Mouse (Mus musculus) adrenal gland (tissue): ENCODE data around the gene Kdelc1.

Experiments used
- intact Hi-C: fragments of 180-260 bp; cut with DNase I; formaldehyde crosslinking; loops from one replicate; pipeline ENCODE4 v1.15.1; 2025
- long read RNA-seq, 2 experiments: library from polyadenylated mRNA; unstranded; transcript quantifications; one replicate each; pipeline ENCODE4 v2.0.0; 2020; ENCODE audit warnings: borderline replicate concordance in 1 of 2; ENCODE audit not compliant: insufficient replicate concordance in 1 of 2

Kdelc1 gene
- long read RNA-seq, experiment 1, transcript Kdelc1-202 (10 exons, 2,359 nt), result major isoform, 9 of 17 reads
- long read RNA-seq, experiment 1, partial matches to known transcripts, result 0 of 17 reads
- long read RNA-seq, experiment 1, other reads (novel, unspliced or antisense), result 3 of 17 reads
- long read RNA-seq, experiment 2, transcript Kdelc1-202 (10 exons, 2,359 nt), result major isoform, 10 of 16 reads
- long read RNA-seq, experiment 2, partial matches to known transcripts, result 1 of 16 reads
- long read RNA-seq, experiment 2, other reads (novel, unspliced or antisense), result 3 of 16 reads

DNA sequence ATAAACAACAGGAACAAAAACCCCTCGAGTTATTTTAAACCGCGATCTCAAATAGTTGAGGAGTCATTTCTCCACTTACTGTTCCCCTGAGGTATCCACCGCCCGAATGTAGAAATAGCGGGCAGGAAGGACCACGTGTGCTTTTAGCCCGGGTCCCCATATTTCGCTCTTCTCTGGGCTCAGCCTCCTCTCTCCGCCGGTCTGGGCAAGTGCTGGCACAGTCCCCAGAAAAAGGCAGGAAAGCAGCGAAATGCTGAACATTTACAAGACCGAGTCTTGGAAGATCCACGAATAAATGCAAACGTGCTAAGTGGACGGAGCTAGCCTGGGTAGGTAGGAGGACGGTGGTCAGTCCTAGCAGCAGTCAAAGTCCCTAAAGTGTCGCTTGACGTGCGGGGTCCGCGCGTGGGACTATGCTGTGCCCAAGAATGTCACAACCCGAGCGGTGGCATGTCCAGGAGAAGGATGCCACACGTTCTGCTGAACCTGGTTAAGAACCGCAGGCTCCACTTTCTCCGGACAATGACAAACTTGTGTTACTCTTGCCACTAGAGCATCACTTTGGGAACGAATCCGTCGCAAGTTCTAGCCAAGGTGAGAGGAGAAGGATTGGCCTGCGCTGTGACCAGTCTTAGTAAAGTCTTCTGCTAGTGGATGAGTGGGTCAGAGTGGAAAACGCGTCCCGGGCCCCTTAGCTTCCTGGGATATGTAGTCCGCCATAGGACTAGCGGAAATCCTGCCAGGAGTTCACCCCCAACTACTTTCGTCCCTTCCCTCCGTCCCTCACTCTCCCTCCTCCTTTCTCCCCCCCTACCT lies at the start of gene Kdelc1, which contains the start of gene Bivm:
TSS of gene Kdelc1 (minus strand) at position 570 of the 816 bp plus-strand sequence.
TSS of gene Bivm (plus strand) at position 719 of the 816 bp plus-strand sequence.
- intact Hi-C loops, result no loop called here

DNA sequence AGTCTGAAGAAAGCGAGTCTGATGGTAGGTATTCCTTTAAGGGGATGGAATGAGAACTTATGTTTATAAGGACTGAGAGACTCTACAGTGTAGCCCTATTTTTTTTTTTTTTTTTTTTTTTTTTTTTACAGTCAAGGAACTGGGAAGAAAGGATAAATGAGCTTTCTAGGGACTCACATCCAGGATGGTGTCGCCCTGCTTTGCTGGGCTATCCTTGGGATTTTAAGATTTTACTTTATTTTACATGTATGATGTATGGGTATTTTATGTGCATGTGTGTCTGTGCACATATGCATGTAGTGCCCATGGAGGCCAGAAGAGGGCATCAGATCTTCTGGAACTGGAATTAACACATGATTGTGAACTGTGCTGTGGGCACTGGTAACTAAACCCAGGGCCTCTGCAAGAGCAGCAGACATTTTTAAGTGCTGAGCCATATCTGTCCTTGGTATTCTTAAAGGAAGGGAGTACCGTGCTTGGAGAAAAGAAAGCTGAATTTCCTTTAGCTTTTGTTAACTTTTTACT lies 49.3 kb upstream of the Kdelc1 start:
- intact Hi-C loops, result no loop called here

DNA sequence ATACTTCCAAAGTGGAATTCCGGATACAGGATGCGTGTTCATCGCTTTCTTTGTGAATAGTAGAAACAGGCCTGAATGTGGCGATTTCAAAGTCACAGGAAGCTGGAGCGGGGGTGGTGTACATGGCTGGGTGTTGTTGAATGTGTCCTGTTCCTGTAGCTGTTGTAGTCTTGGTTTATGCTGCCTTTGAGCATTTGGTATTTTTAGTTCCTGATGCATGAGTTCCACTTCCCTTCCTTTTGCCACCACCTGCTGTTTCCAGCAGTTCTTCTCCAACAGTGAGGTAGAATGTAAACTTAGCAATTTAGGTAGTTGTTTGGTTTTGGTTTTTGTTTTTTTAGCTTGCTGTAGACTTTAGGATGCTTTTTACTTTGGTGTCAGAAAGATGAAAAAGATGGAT lies 43.8 kb upstream of the Kdelc1 start:
- intact Hi-C loops, result no loop called here

DNA sequence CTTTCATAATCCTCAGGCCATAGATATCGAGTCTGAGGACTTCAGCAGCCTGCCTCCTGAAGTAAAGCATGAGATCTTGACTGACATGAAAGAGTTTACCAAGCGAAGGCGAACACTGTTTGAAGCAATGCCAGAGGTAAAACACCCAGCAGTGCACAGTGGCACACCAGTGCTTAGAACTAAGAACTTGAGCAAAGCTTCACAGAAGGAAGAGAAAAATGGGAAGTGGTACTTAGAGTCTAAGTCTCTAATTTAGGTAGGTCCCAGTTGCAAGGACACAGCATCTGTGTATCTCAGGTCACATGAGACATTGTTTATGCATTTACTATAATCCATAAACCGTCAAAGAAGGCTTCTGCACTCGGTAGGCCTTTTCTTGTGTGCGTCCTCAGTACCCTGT lies 43.2 kb upstream of the Kdelc1 start:
- intact Hi-C loops, result no loop called here

DNA sequence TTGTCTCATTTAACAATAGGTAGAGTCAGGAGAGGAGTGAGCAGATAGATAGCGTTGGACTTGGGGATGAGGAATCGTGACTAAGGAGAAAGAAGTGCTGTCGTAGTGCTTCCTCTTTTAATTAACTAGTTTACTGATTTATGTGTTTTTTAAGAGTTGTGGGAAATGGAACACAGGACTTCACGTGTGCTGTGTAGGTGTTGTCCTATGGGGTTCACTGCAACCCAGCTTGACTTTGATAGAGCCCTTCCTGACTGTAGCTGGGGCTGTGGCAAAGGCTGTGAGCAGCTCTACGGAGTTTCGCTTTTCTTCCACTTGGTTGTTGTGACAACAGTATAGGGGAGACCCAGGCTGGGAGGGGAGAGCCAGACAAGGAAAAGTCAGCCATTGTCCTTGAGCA lies 39.7 kb upstream of the Kdelc1 start:
- intact Hi-C loops, result no loop called here

DNA sequence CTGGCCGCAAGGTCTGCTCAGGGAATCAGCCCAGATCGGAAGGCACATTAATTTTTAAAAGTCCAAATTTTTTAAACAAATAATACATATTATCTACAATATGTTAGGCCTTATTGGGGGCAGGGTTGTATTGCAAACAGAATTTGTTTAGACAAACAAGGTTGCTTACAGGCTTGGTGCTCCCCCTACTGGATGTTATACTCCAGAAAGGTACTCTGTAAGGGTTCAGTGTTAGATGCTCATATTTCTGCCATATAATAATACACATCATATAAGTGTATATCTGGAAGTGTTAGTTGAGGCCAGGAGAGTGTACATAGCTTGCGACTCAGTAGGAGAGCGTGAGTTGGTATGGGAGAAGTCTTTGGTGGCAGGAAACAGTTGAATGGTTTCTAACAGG lies 36.7 kb upstream of the Kdelc1 start:
- intact Hi-C loops, result no loop called here

DNA sequence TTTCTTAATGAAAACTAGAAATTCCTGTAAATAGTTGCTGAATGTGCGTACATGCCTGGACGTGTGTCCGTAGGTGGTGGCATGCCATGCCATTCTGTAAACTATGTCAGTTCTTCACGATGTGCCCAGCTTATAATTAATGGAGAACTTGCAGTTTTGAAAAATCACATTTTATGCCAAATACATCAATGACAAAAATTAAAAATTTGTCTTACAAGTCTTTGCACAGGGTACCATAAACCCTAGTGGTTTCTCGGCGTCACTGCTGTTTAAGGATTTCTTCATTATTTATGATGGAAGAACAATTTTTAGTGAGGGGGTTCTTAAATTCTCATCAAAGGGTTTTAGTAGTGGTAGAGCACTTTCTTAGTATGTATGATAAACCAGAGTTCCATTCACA lies 30.1 kb upstream of the Kdelc1 start:
- intact Hi-C loops, result no loop called here

DNA sequence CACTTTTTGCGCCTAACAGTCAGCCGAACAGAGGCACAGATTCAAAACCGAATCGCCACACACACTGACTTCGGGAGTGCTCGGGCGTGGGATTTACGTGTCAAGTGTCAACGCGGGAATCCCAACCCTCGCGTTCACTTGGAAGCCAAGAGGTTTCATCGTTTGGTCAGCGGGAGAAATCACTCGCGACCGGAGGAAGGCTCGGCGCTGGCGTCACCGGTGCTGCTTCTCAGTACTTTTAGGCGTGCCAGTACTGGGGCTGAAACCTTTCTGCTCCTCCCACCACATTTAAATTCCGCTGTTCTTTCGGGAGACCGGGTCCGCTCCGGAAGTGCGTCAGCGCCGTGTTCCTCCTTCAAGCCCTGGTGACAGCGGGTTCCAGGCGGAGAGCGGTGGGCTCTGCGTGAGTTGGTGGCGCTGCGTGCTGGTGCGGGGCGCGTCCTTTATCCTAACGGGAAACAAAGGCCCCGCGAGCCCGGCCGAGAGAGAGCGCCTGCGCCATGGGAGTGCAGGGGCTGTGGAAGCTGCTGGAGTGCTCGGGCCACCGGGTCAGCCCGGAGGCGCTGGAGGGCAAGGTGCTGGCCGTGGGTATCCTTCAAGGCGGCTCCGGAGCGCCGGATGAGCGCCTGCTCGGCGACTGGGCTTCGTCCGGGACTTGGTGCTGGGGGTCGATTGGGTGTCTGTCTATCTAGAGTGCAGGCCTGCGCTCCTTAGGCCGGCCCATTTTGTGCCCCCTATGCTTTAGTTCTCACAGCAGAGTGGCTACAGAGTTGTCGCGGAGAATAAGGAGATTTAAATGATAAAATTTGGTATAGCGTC lies 29.2 kb upstream of the Kdelc1 start, which contains the start of gene Ercc5:
TSS of gene Ercc5 (plus strand) at position 182 of the 819 bp plus-strand sequence.
- intact Hi-C loops, result no loop called here

DNA sequence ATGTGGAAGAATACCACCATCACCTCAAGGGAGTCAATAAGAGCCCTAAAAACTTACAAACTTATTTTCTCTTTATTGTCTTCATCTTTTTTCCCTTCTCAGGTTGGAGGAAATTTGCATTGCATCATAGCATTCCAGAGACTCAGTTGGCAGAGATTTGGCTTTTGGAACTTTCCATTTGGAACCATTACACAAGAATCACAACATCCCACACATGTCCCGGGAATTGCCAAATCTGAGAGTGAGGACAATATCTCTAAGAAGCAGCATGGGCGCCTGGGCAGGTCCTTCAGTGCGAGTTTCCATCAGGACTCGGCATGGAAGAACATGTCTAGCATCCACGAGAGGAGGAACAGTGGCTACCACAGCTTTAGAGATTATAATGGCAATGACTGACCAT lies 24.1 kb upstream of the Kdelc1 start:
- intact Hi-C loops, result no loop called here

DNA sequence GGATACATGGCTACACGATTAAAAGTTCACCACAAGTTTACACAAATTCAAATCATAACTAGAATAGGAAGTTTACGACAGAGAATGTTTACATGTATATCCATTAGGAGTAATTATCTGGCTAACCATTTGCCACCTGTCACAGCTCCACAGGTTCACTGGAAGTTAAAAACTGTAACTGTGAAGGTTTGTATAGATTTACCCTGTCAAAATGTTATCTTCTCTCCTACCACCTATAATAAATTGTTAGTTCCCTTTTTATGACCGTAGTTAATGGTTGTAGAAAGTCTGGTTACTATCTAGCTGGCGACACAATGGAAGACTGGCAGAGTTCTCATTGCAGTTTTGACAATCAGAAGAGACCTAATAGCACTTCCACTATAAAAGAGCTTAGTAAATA lies 21.6 kb upstream of the Kdelc1 start:
- intact Hi-C loops, result no loop called here

DNA sequence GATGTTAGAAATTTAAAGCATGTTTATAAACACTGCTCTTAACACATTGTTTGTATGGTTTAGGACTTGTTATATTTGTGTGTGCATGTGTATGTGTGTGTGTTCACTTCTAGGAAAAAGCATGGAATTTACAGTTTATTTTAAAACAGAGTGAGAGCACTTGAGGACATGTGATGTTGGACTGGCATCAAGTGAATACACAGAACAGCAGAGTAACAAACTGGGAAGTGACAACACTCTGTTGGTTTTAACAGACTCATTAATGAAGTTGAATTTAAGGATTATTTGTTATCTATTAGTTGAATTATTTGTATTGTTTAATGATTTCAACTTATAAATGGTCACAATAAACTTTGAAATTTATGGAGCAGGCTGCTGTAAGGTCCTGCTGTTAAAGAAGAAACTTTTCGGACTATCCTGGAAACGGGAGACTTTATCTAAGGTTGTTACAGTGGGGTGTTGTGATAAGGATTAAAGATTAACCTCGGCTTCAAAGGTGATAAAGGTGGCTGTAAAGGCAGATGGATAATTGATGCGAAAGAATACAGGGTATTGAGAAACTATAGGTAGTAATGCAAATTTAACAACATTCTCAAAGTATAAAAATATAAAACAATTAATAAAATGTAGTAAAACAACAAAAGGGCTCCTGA lies 11.4 kb upstream of the Kdelc1 start:
- intact Hi-C loops, result no loop called here

DNA sequence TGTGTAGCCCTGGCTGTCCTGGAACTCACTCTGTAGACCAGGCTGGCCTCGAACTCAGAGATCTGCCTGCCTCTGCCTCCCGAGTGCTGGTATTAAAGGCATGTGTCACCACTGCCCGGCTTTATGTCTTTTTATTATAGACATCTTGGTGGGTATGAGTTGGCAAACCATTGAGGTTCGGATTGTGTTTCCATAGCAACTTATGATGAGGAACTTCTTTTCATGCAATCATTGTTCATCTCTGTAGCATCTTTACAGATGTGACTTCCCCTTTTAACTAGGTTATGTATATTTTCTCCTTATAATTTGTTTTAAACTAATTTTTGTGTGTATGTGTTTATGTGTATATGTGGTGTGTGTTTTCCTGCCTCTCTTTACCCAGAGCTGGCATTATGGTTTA lies 7.0 kb upstream of the Kdelc1 start:
- intact Hi-C loops, result no loop called here

DNA sequence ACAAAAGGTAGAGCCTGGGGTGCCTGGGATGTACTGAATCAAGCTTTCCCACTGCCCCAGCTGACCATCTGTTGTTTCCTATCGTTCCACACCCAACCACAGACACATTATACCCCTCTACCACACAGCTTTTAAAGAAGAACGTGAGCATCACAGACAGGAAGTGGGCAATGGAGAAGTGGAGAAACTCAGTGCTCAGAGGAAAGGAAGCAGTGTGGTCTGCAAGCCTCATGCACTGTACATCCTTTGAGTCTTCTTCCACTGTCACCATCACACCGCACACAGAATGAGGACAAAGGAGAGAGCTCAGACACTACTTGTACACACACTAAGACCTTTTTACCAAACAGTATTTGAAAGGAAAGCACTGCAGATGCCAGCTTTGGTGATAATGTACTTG lies 3.6 kb upstream of the Kdelc1 start:
- intact Hi-C loops, result no loop called here

DNA sequence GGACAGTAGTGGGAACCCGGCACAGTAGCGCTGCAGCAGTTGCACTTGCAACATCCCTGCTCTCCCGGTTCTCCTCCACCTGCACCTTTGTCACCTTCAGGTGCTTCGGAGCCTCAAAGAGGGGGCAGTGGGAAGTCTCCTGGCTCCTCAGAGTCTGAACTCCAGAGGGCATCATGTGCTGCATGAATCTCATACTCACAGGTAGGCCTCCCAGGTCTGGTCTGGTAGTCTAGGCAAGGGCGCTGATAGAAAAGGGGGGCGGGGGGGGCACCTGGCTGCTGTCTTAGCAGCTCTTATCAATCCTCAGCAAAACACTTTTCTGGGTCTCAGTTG lies 1.4 kb upstream of the Kdelc1 start:
- intact Hi-C loops, result no loop called here

DNA sequence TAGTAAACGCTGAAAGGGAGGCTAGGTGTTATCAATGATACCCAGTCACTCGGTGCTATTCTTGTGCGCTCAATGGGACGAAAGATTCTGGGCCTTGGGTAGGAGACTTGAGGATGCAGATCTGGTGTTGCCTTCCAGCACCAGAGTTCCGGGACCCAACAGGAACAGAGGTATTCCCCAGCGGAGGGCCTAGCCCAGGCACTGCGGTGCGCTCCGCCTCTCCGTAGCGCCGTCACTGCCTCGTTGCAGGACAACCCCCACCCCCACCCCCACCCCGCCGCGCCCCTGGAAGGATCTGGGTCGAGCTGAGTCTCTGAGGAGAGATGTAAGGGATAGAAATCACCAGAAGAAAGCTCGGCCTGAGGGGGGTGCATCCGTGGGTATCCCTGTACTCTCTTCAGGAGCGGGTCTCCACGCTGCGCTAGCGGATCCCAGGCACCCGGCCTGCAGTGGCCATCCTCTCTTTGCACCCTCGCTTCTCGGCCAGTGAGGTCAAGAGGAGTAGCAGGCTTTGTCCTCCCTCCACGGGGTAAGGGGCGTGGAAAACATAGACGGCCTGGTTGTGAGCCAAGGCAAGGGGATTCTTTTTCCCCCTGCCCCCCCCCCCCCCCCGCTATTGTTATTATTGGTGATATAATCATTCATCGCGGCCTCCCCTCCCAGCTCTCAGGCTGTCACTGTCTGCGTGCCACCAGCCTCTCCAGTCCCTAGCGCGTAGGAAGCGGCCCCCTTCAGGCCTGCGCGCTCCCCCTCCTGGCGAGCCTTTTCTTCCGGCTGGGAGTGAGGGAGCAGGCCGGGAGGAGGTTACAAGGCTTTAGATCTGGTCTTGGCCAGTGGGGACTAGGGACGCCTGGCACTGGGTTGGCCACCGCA lies 829 bp upstream of the Kdelc1 start:
- intact Hi-C loops, result no loop called here

DNA sequence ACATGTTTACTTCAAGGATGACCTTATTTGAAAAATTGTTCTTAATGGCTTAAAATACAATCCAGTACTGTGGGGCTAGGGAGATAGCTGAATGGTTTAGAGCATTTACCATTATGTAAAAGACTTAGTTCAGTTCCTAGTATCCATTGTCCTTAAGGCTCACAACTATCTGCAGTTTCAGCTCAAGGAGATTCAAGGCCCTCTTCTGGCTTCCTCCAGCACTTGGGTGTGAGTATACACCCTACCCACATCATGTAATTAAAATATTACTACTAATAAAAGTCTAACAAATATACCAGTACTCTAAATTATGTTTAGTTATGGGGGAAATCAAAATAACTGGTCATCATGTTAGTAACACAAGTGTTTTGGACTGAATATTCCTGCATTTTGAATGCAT lies 1.0 kb downstream of the Kdelc1 start:
- intact Hi-C loops, result no loop called here

DNA sequence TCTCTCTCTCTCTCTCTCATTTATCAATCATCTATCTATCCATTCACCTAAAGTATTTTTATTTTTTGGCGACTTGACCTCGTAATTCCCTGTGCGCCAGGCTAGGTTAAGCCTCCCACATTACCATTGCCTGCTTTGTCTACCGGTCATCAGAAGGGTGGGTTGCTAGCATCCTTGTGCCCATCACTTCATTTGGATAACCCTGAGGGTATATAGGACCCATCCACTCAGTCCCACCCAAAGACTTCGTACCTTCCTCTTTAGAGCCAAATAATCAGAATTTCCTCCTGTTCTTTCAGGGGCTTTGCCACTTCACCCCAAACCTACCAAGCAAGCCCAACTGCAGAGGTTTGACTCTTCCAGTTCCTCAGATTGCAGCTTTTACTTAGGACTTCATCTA lies 15.7 kb downstream of the Kdelc1 start:
- intact Hi-C loops, result no loop called here

DNA sequence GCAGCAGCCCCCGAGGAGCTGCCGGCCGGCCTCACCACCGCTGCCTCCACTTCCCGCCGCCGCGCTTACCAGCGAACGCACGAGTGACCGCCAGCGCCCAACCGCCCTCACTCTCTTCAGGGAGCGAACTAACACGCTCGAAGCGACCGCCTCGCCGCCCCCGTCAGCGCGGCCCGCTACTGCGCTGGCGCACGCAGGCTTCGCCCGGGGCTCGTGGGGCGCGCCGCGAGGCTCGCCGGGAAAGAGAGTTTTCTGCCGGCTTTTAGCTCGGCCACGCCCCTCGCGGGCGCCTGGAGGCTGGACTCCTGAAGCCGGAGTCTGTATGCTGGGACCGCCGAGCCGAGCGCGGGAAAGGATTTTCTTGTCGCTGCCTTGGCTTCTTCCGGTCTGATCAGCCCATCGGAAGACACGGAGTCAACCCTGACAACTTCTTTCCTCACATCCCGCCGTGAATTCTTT lies 16.3 kb downstream of the Kdelc1 start, which contains the start of gene Tex30:
TSS of gene Tex30 (minus strand) at position 183 of the 459 bp plus-strand sequence.
- intact Hi-C loops, result no loop called here

DNA sequence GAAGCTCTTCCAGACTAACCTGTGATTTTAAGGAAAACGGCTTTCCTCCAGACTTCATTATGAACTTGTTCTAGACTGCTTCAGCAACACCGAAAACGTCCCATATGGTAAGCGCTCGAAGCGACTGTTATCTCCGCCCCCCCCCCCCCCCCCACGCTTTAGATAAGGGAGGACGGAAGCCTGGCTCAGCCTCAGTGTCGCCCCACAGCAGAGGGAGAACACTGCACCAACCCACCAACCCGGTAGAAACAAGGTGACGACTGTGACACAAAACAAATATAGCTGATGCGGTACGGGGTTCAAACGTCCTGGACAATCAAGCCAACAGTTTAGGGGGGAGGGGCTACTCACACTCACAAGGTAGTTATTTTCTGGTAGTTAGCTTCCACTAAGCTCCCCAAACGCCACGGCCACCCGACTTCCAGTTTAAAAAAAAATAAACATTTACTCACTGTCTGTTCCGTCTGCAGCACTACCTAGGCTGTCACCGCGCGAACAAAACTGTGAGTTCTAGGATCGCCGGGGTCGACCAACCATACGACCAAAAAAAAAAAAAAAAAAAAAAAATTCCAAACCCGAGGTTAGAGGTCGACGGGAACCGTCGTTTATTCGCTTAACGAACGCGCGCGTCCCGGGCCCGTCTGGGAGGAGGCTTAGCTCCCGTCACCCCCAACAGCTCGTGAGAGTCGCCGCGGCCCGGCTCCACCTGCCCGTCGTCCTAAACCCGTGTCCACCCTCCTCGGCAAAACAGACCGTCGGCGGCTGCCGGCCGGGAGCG lies 17.0 kb downstream of the Kdelc1 start:
- intact Hi-C loops, result no loop called here
